Mouse (Mus musculus): Measurements from ENCODE around the gene Cyp4f15. TPM values are rescaled to one million over a fixed set of nuclear protein-coding genes. Genes with fewer than 3 reads are reported as not detected.
"Not testable (repeated sequence)": the region's sequence is repeated elsewhere in the genome, so short reads cannot be mapped to it uniquely, and the experiment has no call there.

The Cyp4f15 gene
- polyA plus RNA-seq, 1 experiment from 2014 or later: 4.2 TPM

GRCm38 (mm10) chr17:32676040-32676635 lies 9.3 kb upstream of the Cyp4f15 start:
- Histone ChIP-seq H3K4me2 (peak overlapping the region; percentile 16), H3K27ac (ENCODE audit: low read depth, low read length) (no peak overlapping the region), H3K36me3 (ENCODE audit: control insufficient read depth, insufficient read depth, low read length) (no peaks in the 10 kb centered on the region), H3K9me3 (ENCODE audit: control insufficient read depth, low read length) (no peaks in the 10 kb centered on the region), H3K4me1 (replicated peaks; ENCODE audit: control insufficient read depth, insufficient read depth, low read length) (no peaks in the 10 kb centered on the region), H3K27me3 (replicated peaks; ENCODE audit: control insufficient read depth, insufficient read depth, low read length) (no peaks in the 10 kb centered on the region), H3K4me3 (ENCODE audit: low read depth, low read length) (no peak overlapping the region), H3K9ac (ENCODE audit: low read depth, low read length) (no peak overlapping the region)
- ATAC-seq (replicated peaks; ENCODE audit: low FRiP score): no peak
- 39% methylated on average over 21 of the region's 21 CpGs for WGBS
- no peak for DNase-seq (ENCODE audit: low spot score)

- H3K4me3 ChIP-seq (ENCODE audit: low read depth, low read length): no peak overlapping the region
- no peak for ATAC-seq (replicated peaks; ENCODE audit: low FRiP score)
- no peak overlapping the region for H3K4me2 ChIP-seq
- no peak overlapping the region for H3K9ac ChIP-seq (ENCODE audit: low read depth, low read length)
- DNase-seq (ENCODE audit: low spot score): no peak
- no peaks in the 10 kb centered on the region for H3K27me3 ChIP-seq (replicated peaks; ENCODE audit: control insufficient read depth, insufficient read depth, low read length)
- WGBS: 24% methylated on average over 2 of the region's 2 CpGs
- H3K4me1 ChIP-seq (replicated peaks; ENCODE audit: control insufficient read depth, insufficient read depth, low read length): no peaks in the 10 kb centered on the region
- no peak overlapping the region for H3K27ac ChIP-seq (ENCODE audit: low read depth, low read length)
- H3K9me3 ChIP-seq (ENCODE audit: control insufficient read depth, low read length): no peaks in the 10 kb centered on the region
- no peaks in the 10 kb centered on the region for H3K36me3 ChIP-seq (ENCODE audit: control insufficient read depth, insufficient read depth, low read length)
These were observed 5.0 kb upstream of the Cyp4f15 start for GRCm38 (mm10) chr17:32680404-32680803.

GRCm38 (mm10) chr17:32686722-32687121 lies 1.3 kb downstream of the Cyp4f15 start:
- H3K4me3 ChIP-seq (ENCODE audit: low read depth, low read length): no peak overlapping the region
- no peak for ATAC-seq (replicated peaks; ENCODE audit: low FRiP score)
- H3K9ac ChIP-seq (ENCODE audit: low read depth, low read length): no peak overlapping the region
- H3K4me1 ChIP-seq (replicated peaks; ENCODE audit: control insufficient read depth, insufficient read depth, low read length): no peaks in the 10 kb centered on the region
- H3K4me2 ChIP-seq: peak overlapping the region; percentile 35; the same call in 1 of the 2 replicates
- H3K27ac ChIP-seq (ENCODE audit: low read depth, low read length): no peak overlapping the region
- H3K36me3 ChIP-seq (ENCODE audit: control insufficient read depth, insufficient read depth, low read length): no peaks in the 10 kb centered on the region
- no peaks in the 10 kb centered on the region for H3K9me3 ChIP-seq (ENCODE audit: control insufficient read depth, low read length)
- H3K27me3 ChIP-seq (replicated peaks; ENCODE audit: control insufficient read depth, insufficient read depth, low read length): no peaks in the 10 kb centered on the region
- no peak for DNase-seq (ENCODE audit: low spot score)
- 83% methylated on average over 5 of the region's 5 CpGs for WGBS

GRCm38 (mm10) chr17:32690959-32691358 lies 5.5 kb downstream of the Cyp4f15 start:
- ATAC-seq (replicated peaks; ENCODE audit: low FRiP score) (peak; percentile 41), DNase-seq (ENCODE audit: low spot score) (no peak)

GRCm38 (mm10) chr17:32702826-32703225 lies 17.4 kb downstream of the Cyp4f15 start:
- 0 out of 2 replicates have a peak, but pooled peaks cover 4% of the 10 kb centered on the region for H3K9me3 ChIP-seq (ENCODE audit: control insufficient read depth, low read length)
- WGBS: 35% methylated on average over 22 of the region's 22 CpGs
- H3K4me3 ChIP-seq (ENCODE audit: low read depth, low read length): no peak overlapping the region
- no peak overlapping the region for H3K27ac ChIP-seq (ENCODE audit: low read depth, low read length)
- no peaks in the 10 kb centered on the region for H3K27me3 ChIP-seq (replicated peaks; ENCODE audit: control insufficient read depth, insufficient read depth, low read length)
- H3K4me1 ChIP-seq (replicated peaks; ENCODE audit: control insufficient read depth, insufficient read depth, low read length): no peaks in the 10 kb centered on the region
- DNase-seq (ENCODE audit: low spot score) (no peak), ATAC-seq (replicated peaks; ENCODE audit: low FRiP score) (no peak)
- no peak overlapping the region for H3K9ac ChIP-seq (ENCODE audit: low read depth, low read length)
- H3K36me3 ChIP-seq (ENCODE audit: control insufficient read depth, insufficient read depth, low read length): no peaks in the 10 kb centered on the region
- peak overlapping the region; percentile 3; the same call in 1 of the 2 replicates for H3K4me2 ChIP-seq

More at GRCm38 (mm10) chr17:32690959-32691358, 5.5 kb downstream of the Cyp4f15 start:
- Histone ChIP-seq H3K27me3 (replicated peaks; ENCODE audit: control insufficient read depth, insufficient read depth, low read length) (no peaks in the 10 kb centered on the region), H3K9me3 (ENCODE audit: control insufficient read depth, low read length) (no peaks in the 10 kb centered on the region), H3K36me3 (ENCODE audit: control insufficient read depth, insufficient read depth, low read length) (no peaks in the 10 kb centered on the region), H3K9ac (ENCODE audit: low read depth, low read length) (no peak overlapping the region), H3K4me2 (no peak overlapping the region), H3K4me3 (ENCODE audit: low read depth, low read length) (no peak overlapping the region), H3K4me1 (replicated peaks; ENCODE audit: control insufficient read depth, insufficient read depth, low read length) (no peaks in the 10 kb centered on the region), H3K27ac (ENCODE audit: low read depth, low read length) (no peak overlapping the region)
- WGBS: 78% methylated on average over 1 of the region's 1 CpGs

- ATAC-seq (replicated peaks; ENCODE audit: low FRiP score); H3K27ac ChIP-seq (ENCODE audit: low read depth, low read length); H3K4me3 ChIP-seq (ENCODE audit: low read depth, low read length): not testable (repeated sequence)
These were observed 25.1 kb downstream of the Cyp4f15 start for GRCm38 (mm10) chr17:32710541-32710940.

GRCm38 (mm10) chr17:32722151-32722550 lies 36.7 kb downstream of the Cyp4f15 start:
- ATAC-seq (replicated peaks; ENCODE audit: low FRiP score); H3K4me3 ChIP-seq (ENCODE audit: low read depth, low read length); H3K27ac ChIP-seq (ENCODE audit: low read depth, low read length); H3K4me2 ChIP-seq; H3K4me1 ChIP-seq (replicated peaks; ENCODE audit: control insufficient read depth, insufficient read depth, low read length); H3K9ac ChIP-seq (ENCODE audit: low read depth, low read length); H3K36me3 ChIP-seq (ENCODE audit: control insufficient read depth, insufficient read depth, low read length); H3K9me3 ChIP-seq (ENCODE audit: control insufficient read depth, low read length); DNase-seq (ENCODE audit: low spot score); H3K27me3 ChIP-seq (replicated peaks; ENCODE audit: control insufficient read depth, insufficient read depth, low read length): not testable (repeated sequence)
- WGBS: 86% methylated on average over 1 of the region's 1 CpGs

More at GRCm38 (mm10) chr17:32710541-32710940, 25.1 kb downstream of the Cyp4f15 start:
- not testable (repeated sequence) for H3K36me3 ChIP-seq (ENCODE audit: control insufficient read depth, insufficient read depth, low read length); H3K4me2 ChIP-seq; H3K27me3 ChIP-seq (replicated peaks; ENCODE audit: control insufficient read depth, insufficient read depth, low read length); H3K9ac ChIP-seq (ENCODE audit: low read depth, low read length); H3K9me3 ChIP-seq (ENCODE audit: control insufficient read depth, low read length); H3K4me1 ChIP-seq (replicated peaks; ENCODE audit: control insufficient read depth, insufficient read depth, low read length); DNase-seq (ENCODE audit: low spot score)

- WGBS: 82% methylated on average over 7 of the region's 7 CpGs
- no peak for DNase-seq (ENCODE audit: low spot score)
- H3K4me3 ChIP-seq (ENCODE audit: low read depth, low read length): no peak overlapping the region
- no peaks in the 10 kb centered on the region for H3K4me1 ChIP-seq (replicated peaks; ENCODE audit: control insufficient read depth, insufficient read depth, low read length)
- no peaks in the 10 kb centered on the region for H3K36me3 ChIP-seq (ENCODE audit: control insufficient read depth, insufficient read depth, low read length)
- no peak for ATAC-seq (replicated peaks; ENCODE audit: low FRiP score)
- H3K4me2 ChIP-seq: no peak overlapping the region
- no peaks in the 10 kb centered on the region for H3K9me3 ChIP-seq (ENCODE audit: control insufficient read depth, low read length)
- no peak overlapping the region for H3K9ac ChIP-seq (ENCODE audit: low read depth, low read length)
- no peaks in the 10 kb centered on the region for H3K27me3 ChIP-seq (replicated peaks; ENCODE audit: control insufficient read depth, insufficient read depth, low read length)
- no peak overlapping the region for H3K27ac ChIP-seq (ENCODE audit: low read depth, low read length)
These were observed 37.3 kb downstream of the Cyp4f15 start for GRCm38 (mm10) chr17:32722771-32723170.

GRCm38 (mm10) chr17:32726360-32726759 lies 40.9 kb downstream of the Cyp4f15 start:
- not testable (repeated sequence) for H3K27ac ChIP-seq (ENCODE audit: low read depth, low read length); H3K9ac ChIP-seq (ENCODE audit: low read depth, low read length); H3K4me2 ChIP-seq; H3K27me3 ChIP-seq (replicated peaks; ENCODE audit: control insufficient read depth, insufficient read depth, low read length); H3K36me3 ChIP-seq (ENCODE audit: control insufficient read depth, insufficient read depth, low read length); H3K4me3 ChIP-seq (ENCODE audit: low read depth, low read length); H3K9me3 ChIP-seq (ENCODE audit: control insufficient read depth, low read length); H3K4me1 ChIP-seq (replicated peaks; ENCODE audit: control insufficient read depth, insufficient read depth, low read length); ATAC-seq (replicated peaks; ENCODE audit: low FRiP score); DNase-seq (ENCODE audit: low spot score)

Data from liver, embryonic 11.5 days (tissue).